Comparison of ENCODE assay signal across 8 mouse cellular contexts in genomic region chr11:102697338-102698017, GRCm38 (mm10). TPM values are rescaled to one million over a fixed set of nuclear protein-coding genes. Genes with fewer than 3 reads are reported as not detected.
DNase-seq lines count a peak whose midpoint lies in the region; ATAC-seq and TF ChIP-seq lines count a peak whose summit lies in the region.

Gene Ccdc43, minus strand, starts transcription at chr11:102697782.

- H3K9ac ChIP-seq in heart, embryonic 11.5 days (ENCODE audit: low read depth, low read length), result peak within 1 kb of the TSS; percentile 86
- H3K9ac ChIP-seq in kidney, embryonic 15.5 days, result peak within 1 kb of the TSS; percentile 76
- H3K9ac ChIP-seq in limb, embryonic 15.5 days, result peak within 1 kb of the TSS; percentile 64
- H3K9ac ChIP-seq in midbrain, postnatal 0 days (replicated peaks; ENCODE audit: low read length, poor library complexity, severe bottlenecking), result peak within 1 kb of the TSS; percentile 91

- H3ac ChIP-seq in C2C12 (ENCODE audit: control insufficient read depth, insufficient read length, low read depth), result peak within 1 kb of the TSS; percentile 94

- H3K4me2 ChIP-seq in heart, embryonic 11.5 days, result peak within 1 kb of the TSS; percentile 79
- H3K4me2 ChIP-seq in kidney, embryonic 15.5 days, result peak within 1 kb of the TSS; percentile 85
- peak within 1 kb of the TSS; percentile 85 for H3K4me2 ChIP-seq in limb, embryonic 15.5 days
- peak within 1 kb of the TSS; percentile 88 for H3K4me2 ChIP-seq in midbrain, postnatal 0 days (ENCODE audit: low read depth, low read length, poor library complexity, severe bottlenecking)

- no peaks in the 10 kb centered on the region for H3K27me3 ChIP-seq in C2C12 (ENCODE audit: control insufficient read depth, insufficient read depth, insufficient read length)
- H3K27me3 ChIP-seq in heart, embryonic 11.5 days (ENCODE audit: control insufficient read depth, insufficient read depth, low read length), result no peaks in the 10 kb centered on the region
- H3K27me3 ChIP-seq in kidney, embryonic 15.5 days, result no peaks in the 10 kb centered on the region
- H3K27me3 ChIP-seq in limb, embryonic 15.5 days, result no peaks in the 10 kb centered on the region
- H3K27me3 ChIP-seq in midbrain, postnatal 0 days (ENCODE audit: insufficient read depth, low read length), result no peaks in the 10 kb centered on the region

- peaks cover 6% of the 10 kb centered on the region; the same call in 1 of the 2 replicates for H3K4me1 ChIP-seq in heart, embryonic 11.5 days (ENCODE audit: control insufficient read depth, insufficient read depth, low read length)
- peaks cover 19% of the 10 kb centered on the region for H3K4me1 ChIP-seq in kidney, embryonic 15.5 days
- peaks cover 19% of the 10 kb centered on the region for H3K4me1 ChIP-seq in limb, embryonic 15.5 days
- H3K4me1 ChIP-seq in midbrain, postnatal 0 days (ENCODE audit: insufficient read depth, low read length), result no peaks in the 10 kb centered on the region; the same call in 1 of the 2 replicates

- H3K9me3 ChIP-seq in heart, embryonic 11.5 days (replicated peaks; ENCODE audit: control insufficient read depth, low read length), result no peaks in the 10 kb centered on the region
- no peaks in the 10 kb centered on the region for H3K9me3 ChIP-seq in kidney, embryonic 15.5 days (replicated peaks)
- H3K9me3 ChIP-seq in limb, embryonic 15.5 days, result no peaks in the 10 kb centered on the region
- no peaks in the 10 kb centered on the region for H3K9me3 ChIP-seq in midbrain, postnatal 0 days (ENCODE audit: low read length)

- H3K79me2 ChIP-seq in C2C12 (ENCODE audit: control insufficient read depth, insufficient read depth), result peaks cover 38% of the 10 kb centered on the region

- H3K79me3 ChIP-seq in C2C12 (ENCODE audit: low read depth), result peaks cover 7% of the 10 kb centered on the region

- DNase-seq in brain, embryonic 14.5 days (ENCODE audit: low read depth), result peak; percentile 91
- peak; percentile 79 for DNase-seq in midbrain, postnatal 0 days (ENCODE audit: low spot score)
- peak; percentile 83 to 90 for DNase-seq in spleen, postnatal 10 days (ENCODE audit: low spot score in 2 of 2)

- peak within 1 kb of the TSS; percentile 68 for H3K4me3 ChIP-seq in C2C12 (ENCODE audit: insufficient read depth, poor library complexity, severe bottlenecking)
- peak within 1 kb of the TSS; percentile 85 for H3K4me3 ChIP-seq in heart, embryonic 11.5 days (ENCODE audit: low read depth, low read length)
- peak within 1 kb of the TSS; percentile 76 for H3K4me3 ChIP-seq in kidney, embryonic 15.5 days (replicated peaks)
- H3K4me3 ChIP-seq in limb, embryonic 15.5 days, result peak within 1 kb of the TSS; percentile 81
- H3K4me3 ChIP-seq in midbrain, postnatal 0 days (ENCODE audit: low read depth, low read length), result peak within 1 kb of the TSS; percentile 80

- peak; percentile 96 for ATAC-seq in erythroblast, adult 5-6 weeks (replicated peaks; ENCODE audit: low FRiP score, poor library complexity, severe bottlenecking)
- peak; percentile 91 for ATAC-seq in heart, embryonic 11.5 days (replicated peaks; ENCODE audit: insufficient number of reproducible peaks, low FRiP score, low TSS enrichment)
- peak; percentile 95 for ATAC-seq in kidney, embryonic 15.5 days (replicated peaks; ENCODE audit: low FRiP score)
- ATAC-seq in limb, embryonic 15.5 days (ENCODE audit: insufficient number of reproducible peaks, low FRiP score, low TSS enrichment, low read depth), result peak; percentile 88
- peak; percentile 92 for ATAC-seq in midbrain, postnatal 0 days (ENCODE audit: low FRiP score)

- TF ChIP-seq CTCF in C2C12 (IDR thresholded peaks at IDR 0.05; ENCODE audit: control insufficient read depth, insufficient read depth, insufficient read length), result no peak
- TF ChIP-seq CTCF in brain, embryonic 14.5 days (IDR thresholded peaks at IDR 0.05; ENCODE audit: borderline replicate concordance, extremely low read depth, insufficient read depth, insufficient read length), result no peak
- peak; percentile 0; the same call in 1 of the 2 replicates for TF ChIP-seq CTCF in midbrain, postnatal 0 days (IDR thresholded peaks at IDR 0.05)

- peak; percentile 83 for TF ChIP-seq POLR2A in brain, embryonic 14.5 days (IDR thresholded peaks at IDR 0.05; ENCODE audit: borderline replicate concordance, extremely low read depth, insufficient read depth, insufficient read length, poor library complexity, severe bottlenecking)

- H3K36me3 ChIP-seq in C2C12 (ENCODE audit: control insufficient read depth, insufficient read depth), result peaks cover 7% of the 10 kb centered on the region
- H3K36me3 ChIP-seq in heart, embryonic 11.5 days (ENCODE audit: control insufficient read depth, insufficient read depth, low read length), result no peaks in the 10 kb centered on the region
- peaks cover 8% of the 10 kb centered on the region for H3K36me3 ChIP-seq in kidney, embryonic 15.5 days
- 0 out of 2 replicates have a peak, but pooled peaks cover 5% of the 10 kb centered on the region for H3K36me3 ChIP-seq in limb, embryonic 15.5 days
- no peaks in the 10 kb centered on the region for H3K36me3 ChIP-seq in midbrain, postnatal 0 days (ENCODE audit: insufficient read depth, low read length)

- H3K27ac ChIP-seq in heart, embryonic 11.5 days (ENCODE audit: low read depth, low read length), result no peak within 1 kb of the TSS; the same call in 1 of the 2 replicates
- peak within 1 kb of the TSS; percentile 71 for H3K27ac ChIP-seq in kidney, embryonic 15.5 days
- H3K27ac ChIP-seq in limb, embryonic 15.5 days, result peak within 1 kb of the TSS; percentile 72
- H3K27ac ChIP-seq in midbrain, postnatal 0 days (ENCODE audit: low read depth, low read length), result peak within 1 kb of the TSS; percentile 83

- WGBS in heart, embryonic 11.5 days (ENCODE audit: insufficient replicate concordance), result under 1% methylated on average over 49 of the region's 49 CpGs
- under 1% methylated on average over 49 of the region's 49 CpGs for WGBS in kidney, embryonic 15.5 days
- WGBS in limb, embryonic 15.5 days, result 0% methylated on average over 49 of the region's 49 CpGs
- WGBS in midbrain, postnatal 0 days, result under 1% methylated on average over 49 of the region's 49 CpGs

TF ChIP-seq in C2C12, 6 proteins besides CTCF, POLR2A, EP300 and RAD21:
- TF ChIP-seq MYOD1 (IDR thresholded peaks at IDR 0.05; ENCODE audit: control insufficient read depth, insufficient read length, low read depth), result no peak
- TF ChIP-seq MAX (IDR thresholded peaks at IDR 0.05), result peak; percentile 77
- no peak for TF ChIP-seq FOSL1 (IDR thresholded peaks at IDR 0.05; ENCODE audit: insufficient read depth, low read length, poor library complexity, severe bottlenecking)
- TF ChIP-seq MYOG (IDR thresholded peaks at IDR 0.05; ENCODE audit: control insufficient read depth, extremely low read depth, insufficient read length), result no peak
- no peak for TF ChIP-seq CEBPB (IDR thresholded peaks at IDR 0.05; ENCODE audit: low read depth)
- TF ChIP-seq USF1 (IDR thresholded peaks at IDR 0.05; ENCODE audit: low read depth), result peak; percentile 84

RNA-seq across cellular contexts. Expression of gene Ccdc43, which starts in this region (rescaled TPM):
- polyA plus RNA-seq in C2C12 (2012; fragmentation: generic; extraction: Trizol), result 18.6 TPM
- polyA plus RNA-seq in brain, embryonic 14.5 days (2012; rRNA removed), result 18.5 and 23.9 TPM in 2 replicates
- total RNA-seq in erythroblast, adult 5-6 weeks (2015; ENCODE audit: low replicate concordance), result 4.4 and 8.1 TPM in 2 replicates
- total RNA-seq in erythroblast, adult 5-6 weeks (2017; ENCODE audit: low replicate concordance), result 2.9 and 12.0 TPM in 2 replicates
- polyA plus RNA-seq in heart, embryonic 11.5 days (2014; fragmentation: Nextera tagmentation; extraction: Ambion mirVana), result 39.5 and 41.8 TPM in 2 replicates
- 48.7 and 56.0 TPM in 2 replicates for polyA plus RNA-seq in kidney, embryonic 15.5 days (2015; fragmentation: Nextera tagmentation; extraction: Ambion mirVana)
- polyA plus RNA-seq in limb, embryonic 15.5 days (2015; fragmentation: Nextera tagmentation; extraction: Ambion mirVana), result 40.7 and 46.7 TPM in 2 replicates
- total RNA-seq in midbrain, postnatal 0 days (2014; rRNA removed), result 23.9 and 31.0 TPM in 2 replicates
- 33.8 and 35.1 TPM in 2 replicates for polyA plus RNA-seq in midbrain, postnatal 0 days (2015; fragmentation: Nextera tagmentation; extraction: Ambion mirVana)
